ENCODE assay signal across 9 mouse cellular contexts in the genomic region with DNA sequence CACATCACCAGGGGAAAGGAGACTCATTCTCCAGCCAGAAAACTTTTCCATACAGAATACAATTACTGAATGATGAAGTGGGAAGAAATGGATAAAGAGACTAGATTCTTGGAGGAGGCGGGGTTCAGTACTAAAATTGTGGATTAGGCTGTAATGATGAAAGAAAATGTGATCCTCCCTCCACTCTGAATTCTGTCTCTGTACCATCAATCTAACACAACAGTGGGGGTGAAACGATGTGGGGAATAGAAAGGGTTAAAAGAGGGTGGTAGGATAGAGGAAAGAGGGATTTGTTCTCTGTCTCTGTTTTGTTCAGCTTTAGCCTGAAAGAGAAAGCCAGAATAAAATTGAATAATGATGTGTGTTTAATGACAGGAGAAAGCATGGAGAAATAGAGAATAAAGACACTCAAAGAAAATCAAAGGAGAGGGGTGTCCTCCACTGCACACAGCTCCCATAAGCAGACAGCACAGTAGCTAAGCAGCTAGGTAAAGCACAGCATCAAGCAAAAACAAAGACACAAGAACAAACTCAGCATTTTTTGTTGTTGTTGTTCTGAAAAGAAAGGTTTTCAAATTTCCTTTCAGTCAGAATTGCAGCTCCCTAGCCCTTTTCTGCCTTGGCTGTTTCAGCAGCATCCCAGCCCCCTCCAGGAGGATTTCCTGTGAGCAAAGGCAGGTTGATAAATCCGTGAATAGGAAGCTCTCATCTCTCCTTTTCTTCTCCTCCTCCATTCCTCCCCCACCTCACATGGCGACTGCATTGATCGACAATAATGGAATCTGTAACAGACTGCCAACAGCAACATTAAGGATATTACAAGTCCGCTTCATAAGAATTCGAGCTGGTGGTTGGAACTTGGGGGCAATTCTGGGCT.
DNase-seq lines count a peak whose midpoint lies in the region; ATAC-seq and TF ChIP-seq lines count a peak whose summit lies in the region.
"Had no signal": no experiment of that assay in that cellular context is flagged by ENCODE, and none has a peak within 500 bp of the region (broad histone marks: within the 10 kb centered on the region; RNA-seq: fewer than 3 reads in every experiment).

No protein-coding gene starts in this region.

- 0 out of 2 replicates have a peak overlapping the region, but pooled peaks have one; percentile 10 for H3K9ac ChIP-seq in heart, postnatal 0 days (replicated peaks; ENCODE audit: low read depth, low read length)
- H3K9ac ChIP-seq in heart, adult 2 months (ENCODE audit: low read depth, low read length): no peak overlapping the region
- H3K9ac ChIP-seq in forebrain, embryonic 13.5 days: peak overlapping the region; percentile 69
- H3K9ac ChIP-seq in midbrain, embryonic 13.5 days (replicated peaks): peak overlapping the region; percentile 76
- H3K9ac ChIP-seq in liver, postnatal 0 days (replicated peaks): no peak overlapping the region
- H3K9ac ChIP-seq: lung, embryonic 15.5 days had no signal

- DNase-seq in heart, postnatal 0 days (ENCODE audit: low spot score): no peak
- no peak for DNase-seq in heart, adult 2 months
- DNase-seq in liver, postnatal 0 days: no peak
- DNase-seq in ovary, postnatal 14 days (ENCODE audit: low spot score): no peak
- DNase-seq: adrenal gland, adult 2 months had no signal

- intact Hi-C loops in heart, adult 2 months (cut with DNase I): no loop called here

- no peaks in the 10 kb centered on the region for H3K36me3 ChIP-seq in heart, postnatal 0 days (replicated peaks; ENCODE audit: control insufficient read depth, insufficient read depth, low read length)
- peaks cover 7% of the 10 kb centered on the region for H3K36me3 ChIP-seq in heart, adult 2 months (ENCODE audit: control insufficient read depth, insufficient read depth, low read length)
- no peaks in the 10 kb centered on the region for H3K36me3 ChIP-seq in forebrain, embryonic 13.5 days (ENCODE audit: poor library complexity, severe bottlenecking)
- H3K36me3 ChIP-seq in midbrain, embryonic 13.5 days: no peaks in the 10 kb centered on the region
- no peaks in the 10 kb centered on the region for H3K36me3 ChIP-seq in liver, postnatal 0 days (replicated peaks; ENCODE audit: insufficient read depth, low read length)
- H3K36me3 ChIP-seq: lung, embryonic 15.5 days had no signal

- TF ChIP-seq EP300 in heart, postnatal 0 days (IDR thresholded peaks at IDR 0.05; ENCODE audit: low read depth): no peak
- no peak for TF ChIP-seq EP300 in heart, adult 2 months (IDR thresholded peaks at IDR 0.05; ENCODE audit: insufficient read depth, low read depth, low read length)
- TF ChIP-seq EP300 in liver, postnatal 0 days (IDR thresholded peaks at IDR 0.05; ENCODE audit: low read depth): no peak

- no peak for TF ChIP-seq POLR2A in heart, adult 2 months (IDR thresholded peaks at IDR 0.05; ENCODE audit: insufficient read depth, low read depth, low read length)
- TF ChIP-seq POLR2A in cortical plate, adult 2 months (IDR thresholded peaks at IDR 0.05; ENCODE audit: extremely low read depth, insufficient read depth, low read length): no peak

- H3K27ac ChIP-seq in heart, postnatal 0 days (ENCODE audit: low read depth): peak overlapping the region; percentile 46; the same call in 1 of the 2 replicates
- H3K27ac ChIP-seq in heart, adult 2 months: no peak overlapping the region
- no peak overlapping the region for H3K27ac ChIP-seq in cortical plate, adult 2 months (ENCODE audit: insufficient read depth, low read length)
- H3K27ac ChIP-seq in forebrain, embryonic 13.5 days: peak overlapping the region; percentile 85
- H3K27ac ChIP-seq in midbrain, embryonic 13.5 days: peak overlapping the region; percentile 96
- H3K27ac ChIP-seq in liver, postnatal 0 days (ENCODE audit: low read depth): no peak overlapping the region
- H3K27ac ChIP-seq: lung, embryonic 15.5 days had no signal

- no peak for TF ChIP-seq CTCF in heart, postnatal 0 days (IDR thresholded peaks at IDR 0.05; ENCODE audit: low read depth)
- no peak for TF ChIP-seq CTCF in heart, adult 2 months (IDR thresholded peaks at IDR 0.05)
- no peak for TF ChIP-seq CTCF in cortical plate, adult 2 months (IDR thresholded peaks at IDR 0.05; ENCODE audit: extremely low read depth, insufficient read depth, low read length)
- TF ChIP-seq CTCF in liver, postnatal 0 days (IDR thresholded peaks at IDR 0.05; ENCODE audit: low read depth): no peak

- H3K79me2 ChIP-seq in heart, adult 2 months (replicated peaks; ENCODE audit: control insufficient read depth, insufficient read depth, low read length): peaks cover 2% of the 10 kb centered on the region; the same call in 1 of the 2 replicates

- 50% methylated on average over 7 of the region's 7 CpGs for WGBS in heart, postnatal 0 days
- WGBS in heart, adult 2 months: 35% methylated on average over 7 of the region's 7 CpGs
- WGBS in forebrain, embryonic 13.5 days: 13% methylated on average over 7 of the region's 7 CpGs
- WGBS in midbrain, embryonic 13.5 days: 8% methylated on average over 7 of the region's 7 CpGs
- WGBS in liver, postnatal 0 days (ENCODE audit: insufficient replicate concordance): 63% methylated on average over 7 of the region's 7 CpGs

- ATAC-seq in heart, postnatal 0 days (ENCODE audit: insufficient read depth, low read depth): no peak
- ATAC-seq in forebrain, embryonic 13.5 days: peak; percentile 69
- ATAC-seq in midbrain, embryonic 13.5 days: peak; percentile 82
- ATAC-seq in liver, postnatal 0 days: no peak

- peak overlapping the region; percentile 10; the same call in 1 of the 2 replicates for H3K4me3 ChIP-seq in heart, postnatal 0 days (ENCODE audit: low read depth, low read length)
- H3K4me3 ChIP-seq in heart, adult 2 months: no peak overlapping the region
- H3K4me3 ChIP-seq in cortical plate, adult 2 months (ENCODE audit: insufficient read depth, low read length): peak overlapping the region; percentile 8
- peak overlapping the region; percentile 39 for H3K4me3 ChIP-seq in forebrain, embryonic 13.5 days
- H3K4me3 ChIP-seq in midbrain, embryonic 13.5 days (replicated peaks): peak overlapping the region; percentile 46
- no peak overlapping the region for H3K4me3 ChIP-seq in liver, postnatal 0 days (ENCODE audit: low read depth, low read length)
- H3K4me3 ChIP-seq: lung, embryonic 15.5 days had no signal

- no peaks in the 10 kb centered on the region for H3K9me3 ChIP-seq in heart, postnatal 0 days (replicated peaks; ENCODE audit: control insufficient read depth, low read length)
- no peaks in the 10 kb centered on the region for H3K9me3 ChIP-seq in forebrain, embryonic 13.5 days (replicated peaks)
- no peaks in the 10 kb centered on the region for H3K9me3 ChIP-seq in midbrain, embryonic 13.5 days
- H3K9me3 ChIP-seq in liver, postnatal 0 days (ENCODE audit: low read length): no peaks in the 10 kb centered on the region
- H3K9me3 ChIP-seq: lung, embryonic 15.5 days had no signal

- H3K4me1 ChIP-seq in heart, postnatal 0 days (ENCODE audit: control insufficient read depth, insufficient read depth): peaks cover 5% of the 10 kb centered on the region; the same call in 1 of the 2 replicates
- H3K4me1 ChIP-seq in heart, adult 2 months (ENCODE audit: control insufficient read depth, insufficient read depth, low read length): peaks cover 6% of the 10 kb centered on the region
- peaks cover 2% of the 10 kb centered on the region; the same call in 1 of the 2 replicates for H3K4me1 ChIP-seq in cortical plate, adult 2 months (ENCODE audit: control insufficient read depth, insufficient read depth, low read length)
- H3K4me1 ChIP-seq in forebrain, embryonic 13.5 days: peaks cover 18% of the 10 kb centered on the region
- H3K4me1 ChIP-seq in midbrain, embryonic 13.5 days (replicated peaks): peaks cover 24% of the 10 kb centered on the region
- H3K4me1 ChIP-seq in liver, postnatal 0 days (ENCODE audit: insufficient read depth): no peaks in the 10 kb centered on the region
- H3K4me1 ChIP-seq: lung, embryonic 15.5 days had no signal

- H3K27me3 ChIP-seq in heart, postnatal 0 days (ENCODE audit: control insufficient read depth, insufficient read depth, low read length): no peaks in the 10 kb centered on the region
- no peaks in the 10 kb centered on the region for H3K27me3 ChIP-seq in heart, adult 2 months (ENCODE audit: control insufficient read depth, insufficient read depth, low read length)
- H3K27me3 ChIP-seq in forebrain, embryonic 13.5 days: no peaks in the 10 kb centered on the region
- H3K27me3 ChIP-seq in midbrain, embryonic 13.5 days: no peaks in the 10 kb centered on the region
- H3K27me3 ChIP-seq in liver, postnatal 0 days (ENCODE audit: insufficient read depth, low read length): no peaks in the 10 kb centered on the region
- H3K27me3 ChIP-seq: lung, embryonic 15.5 days had no signal

- peak overlapping the region; percentile 40 for H3K4me2 ChIP-seq in heart, postnatal 0 days (ENCODE audit: low read depth, low read length)
- H3K4me2 ChIP-seq in forebrain, embryonic 13.5 days: peak overlapping the region; percentile 56
- peak overlapping the region; percentile 59 for H3K4me2 ChIP-seq in midbrain, embryonic 13.5 days (replicated peaks)
- no peak overlapping the region for H3K4me2 ChIP-seq in liver, postnatal 0 days (ENCODE audit: low read depth, low read length)
- H3K4me2 ChIP-seq: lung, embryonic 15.5 days had no signal

Comparison
In these comparisons a context has a peak if more than half of its experiments do, and no peak if none do; other contexts are left out.
1. H3K27ac ChIP-seq: peak in heart, postnatal 0 days (single experiment), forebrain, embryonic 13.5 days (single experiment) and midbrain, embryonic 13.5 days (single experiment); none in heart, adult 2 months (single experiment), cortical plate, adult 2 months (single experiment) and liver, postnatal 0 days (single experiment).
2. H3K4me3 ChIP-seq: peak in heart, postnatal 0 days (single experiment), cortical plate, adult 2 months (single experiment), forebrain, embryonic 13.5 days (single experiment) and midbrain, embryonic 13.5 days (single experiment); none in heart, adult 2 months (single experiment) and liver, postnatal 0 days (single experiment).
3. H3K9ac ChIP-seq: peak in heart, postnatal 0 days (single experiment), forebrain, embryonic 13.5 days (single experiment) and midbrain, embryonic 13.5 days (single experiment); none in heart, adult 2 months (single experiment) and liver, postnatal 0 days (single experiment).
4. ATAC-seq: peak in forebrain, embryonic 13.5 days (single experiment) and midbrain, embryonic 13.5 days (single experiment); none in heart, postnatal 0 days (single experiment) and liver, postnatal 0 days (single experiment).